Mouse (Mus musculus) adrenal gland, postnatal 4 days (tissue): ENCODE data around the gene 1700013F07Rik. TPM values are rescaled to one million over a fixed set of nuclear protein-coding genes. Genes with fewer than 3 reads are reported as not detected.
A peak's percentile ranks its signal among the peaks of the same experiment; 100 is the strongest.
"Not testable (repeated sequence)": the region's sequence is repeated elsewhere in the genome, so short reads cannot be mapped to it uniquely, and the experiment has no call there.

Experiments
- DNase-seq, 2 experiments: peaks; one replicate each; pipeline ENCODE4 v3.0.0; 2021 to 2022; ENCODE audit warnings: low spot score in 2 of 2, mixed read lengths in 2 of 2
- long read RNA-seq, 2 experiments: library from polyadenylated mRNA; stranded (forward); transcript quantifications; one replicate each; pipeline ENCODE4 v2.0.0; 2021
- total RNA-seq, 2 experiments: library from RNA; stranded (reverse); gene quantifications; 2 replicates each; pipeline ENCODE4 v1.2.3; 2021

Gene 1700013F07Rik
- total RNA-seq, result not detected
- long read RNA-seq, experiment 1, partial matches to known transcripts, result 0 of 1 reads
- long read RNA-seq, experiment 1, other reads (novel, unspliced or antisense), result 1 of 1 reads
- long read RNA-seq, experiment 2, result 0 reads

DNA sequence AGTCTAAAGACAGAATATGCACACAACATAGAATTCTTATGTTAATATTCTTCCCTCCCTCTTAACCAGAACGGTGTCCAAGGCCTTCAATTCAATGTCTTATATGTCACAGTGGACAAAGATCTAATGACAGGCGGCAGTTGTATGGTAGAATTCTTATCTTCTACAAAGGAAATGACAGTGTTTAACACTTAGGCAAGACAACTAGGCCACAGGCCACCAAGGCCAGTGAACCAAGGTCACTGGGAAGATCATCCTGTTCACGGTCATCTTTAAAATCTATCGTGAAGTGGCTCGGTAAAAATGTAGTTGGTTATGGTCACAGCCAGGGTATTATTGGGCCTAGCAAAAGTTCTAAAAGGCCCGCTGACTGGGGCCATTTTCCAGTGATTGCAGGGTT is at the start of gene 1700013F07Rik:
1700013F07Rik (plus strand) TSS at position 200 of the 400 bp plus-strand sequence.
- no peak for DNase-seq

DNA sequence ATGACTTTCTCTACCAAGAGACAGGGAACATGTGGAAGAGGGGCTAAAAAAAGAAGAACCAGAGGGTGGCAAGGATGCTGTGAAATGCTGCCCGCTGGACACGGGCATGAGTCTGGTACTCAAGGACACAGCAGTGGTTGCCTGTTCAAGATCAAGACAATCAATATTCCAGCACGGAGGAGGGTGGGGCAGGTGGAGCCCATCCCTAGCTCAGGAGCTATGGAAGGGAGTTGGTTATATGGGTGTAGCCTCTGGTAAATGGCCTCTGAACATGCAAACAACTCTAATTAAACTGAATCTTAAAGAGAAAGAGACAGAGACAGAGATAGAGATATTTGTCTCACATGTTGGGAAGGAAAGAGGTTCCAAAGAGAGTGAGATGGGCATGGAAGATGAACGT is 49.2 kb upstream of the 1700013F07Rik start:
- no peak for DNase-seq

DNA sequence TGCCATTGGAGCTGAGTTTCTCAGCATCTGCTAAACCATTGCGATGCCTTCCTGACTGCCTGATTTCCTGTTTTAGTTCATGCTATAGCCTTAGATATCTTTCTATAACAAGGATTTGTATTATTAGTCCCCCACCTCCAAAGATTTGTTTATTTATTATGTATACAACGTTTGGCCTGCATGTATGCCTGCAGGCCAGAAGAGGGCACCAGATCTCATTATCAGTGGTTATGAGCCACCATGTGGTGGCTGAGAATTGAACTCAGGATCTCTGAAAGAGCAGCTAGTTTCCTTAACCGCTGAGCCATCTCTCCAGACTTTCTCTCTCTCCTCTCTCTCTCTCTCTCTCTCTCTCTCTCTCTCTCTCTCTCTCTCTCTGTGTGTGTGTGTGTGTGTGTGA is 44.0 kb upstream of the 1700013F07Rik start:
- DNase-seq, result no peak

DNA sequence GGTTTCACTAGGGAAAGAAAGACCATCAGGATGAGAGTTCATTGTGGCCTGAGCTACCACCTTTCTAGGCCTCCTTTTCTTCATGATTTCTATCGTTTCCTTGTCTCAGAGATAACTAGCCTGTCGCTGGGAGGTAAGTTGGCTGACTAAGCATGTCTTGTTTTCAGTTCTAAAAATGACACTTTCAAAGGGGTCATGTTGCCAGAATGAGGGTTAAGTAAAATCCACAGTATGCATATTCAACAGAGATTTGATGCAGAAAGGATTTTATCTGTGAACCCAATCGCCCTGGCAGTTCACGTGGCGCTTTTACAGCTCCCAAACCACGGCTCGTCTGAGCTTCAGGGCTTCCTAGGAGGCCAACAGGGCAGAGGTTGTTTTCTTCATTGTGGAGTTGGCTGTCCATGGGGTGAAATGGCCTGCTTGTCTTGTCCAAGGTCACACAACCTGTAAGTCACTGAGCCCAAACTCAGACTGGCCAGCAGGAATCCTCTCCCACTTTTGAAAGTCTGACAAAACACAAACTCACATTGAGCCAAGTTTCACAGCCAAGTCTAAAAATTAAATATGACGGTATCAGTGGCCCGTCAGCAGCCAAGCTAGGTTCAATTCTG is 39.0 kb upstream of the 1700013F07Rik start:
- no peak for DNase-seq

DNA sequence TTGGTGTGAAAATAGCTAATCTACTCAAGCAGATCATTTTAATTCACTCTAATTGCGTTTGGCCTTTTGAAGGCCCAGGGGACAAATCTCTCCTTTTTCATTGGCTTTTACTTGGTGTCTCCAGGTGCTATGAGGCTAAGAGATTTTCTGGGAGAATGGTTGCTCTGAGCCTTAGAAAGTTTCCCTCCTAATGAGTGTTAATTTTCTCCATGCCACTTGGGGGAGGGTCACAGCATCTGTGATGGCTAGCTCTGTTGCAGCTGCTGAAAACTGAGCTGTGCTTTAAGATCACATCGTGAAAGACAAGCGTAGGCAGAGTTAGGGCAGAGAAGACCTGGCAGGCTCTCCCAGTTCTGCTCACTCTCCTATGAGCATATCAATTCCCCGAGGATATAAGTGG is 38.5 kb upstream of the 1700013F07Rik start:
- DNase-seq, result no peak

DNA sequence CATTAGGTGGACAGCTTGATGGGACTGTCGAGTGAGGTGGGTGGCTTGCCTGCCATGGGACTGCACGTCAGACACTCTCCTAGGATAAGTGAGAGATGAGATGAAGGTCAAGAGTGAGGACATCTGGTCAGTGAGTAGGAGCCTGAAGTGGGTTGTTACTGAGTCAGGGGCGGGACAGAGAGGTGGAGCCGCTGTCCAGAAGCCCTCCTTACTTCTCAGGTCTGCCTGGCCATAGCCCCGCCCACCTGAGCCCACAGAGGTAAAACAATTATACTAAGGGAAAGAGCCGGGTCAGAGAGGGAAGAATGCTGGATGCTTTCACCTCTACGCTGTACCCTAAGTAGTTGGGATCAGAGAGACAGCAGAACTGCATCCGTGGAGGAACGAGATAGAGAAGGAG is 36.3 kb upstream of the 1700013F07Rik start:
- DNase-seq, result no peak

DNA sequence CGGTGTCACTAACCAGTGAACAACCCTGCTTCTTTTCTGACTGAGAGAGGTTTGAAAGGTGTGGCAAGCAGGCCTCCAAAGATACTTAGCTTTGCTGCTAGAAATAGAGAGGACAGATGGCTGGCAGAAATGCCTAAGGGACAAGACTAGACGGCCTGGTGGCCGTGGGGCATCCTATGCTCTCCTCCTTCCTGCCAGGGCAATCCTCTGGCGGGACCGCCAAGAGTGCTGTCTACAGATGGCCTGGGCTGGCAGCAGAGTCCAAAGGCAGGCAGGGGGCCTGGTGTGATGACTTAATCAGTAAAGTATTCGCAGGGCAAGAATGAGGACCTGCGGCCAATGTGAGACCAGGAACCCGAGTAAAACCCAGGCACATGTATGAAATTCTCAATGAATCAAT is 34.1 kb upstream of the 1700013F07Rik start:
- no peak for DNase-seq

DNA sequence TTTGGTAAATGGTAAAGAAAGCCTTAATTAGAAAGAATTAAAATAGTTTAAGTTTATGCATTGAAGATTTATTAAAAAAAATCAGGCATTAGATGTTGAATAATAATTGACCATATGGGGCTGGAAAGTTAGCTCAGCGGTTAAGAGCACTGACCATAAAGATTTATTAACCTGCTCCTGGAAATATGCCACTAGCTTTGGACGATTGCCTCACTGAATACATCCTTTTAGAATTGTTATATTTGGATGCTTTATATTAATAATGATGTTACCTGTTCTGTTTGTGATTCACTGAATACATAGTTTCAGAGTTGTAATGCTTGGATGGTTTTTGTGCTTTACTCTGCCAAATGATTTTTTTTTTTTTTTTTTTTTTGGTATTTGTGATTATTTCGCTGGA is 32.5 kb upstream of the 1700013F07Rik start:
- DNase-seq, result not testable (repeated sequence)

DNA sequence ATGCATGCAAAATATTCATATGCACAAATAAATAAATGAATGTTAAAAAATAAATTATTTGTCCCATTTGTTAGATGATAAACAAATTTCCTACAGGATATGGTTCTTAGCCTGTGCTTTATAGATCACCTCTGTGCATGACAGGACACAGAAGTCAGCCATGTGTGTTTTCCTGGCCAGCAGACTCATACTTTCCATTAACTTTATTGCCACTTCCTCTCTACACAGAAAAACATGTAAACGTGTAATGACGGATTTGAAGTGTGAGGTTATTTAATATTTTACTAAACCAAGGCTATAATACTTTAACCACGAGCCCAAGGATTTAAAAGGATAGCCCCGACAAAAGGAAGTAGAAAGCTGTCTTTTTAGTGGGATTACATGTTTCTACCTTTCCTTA is 30.0 kb upstream of the 1700013F07Rik start:
- DNase-seq, result no peak

DNA sequence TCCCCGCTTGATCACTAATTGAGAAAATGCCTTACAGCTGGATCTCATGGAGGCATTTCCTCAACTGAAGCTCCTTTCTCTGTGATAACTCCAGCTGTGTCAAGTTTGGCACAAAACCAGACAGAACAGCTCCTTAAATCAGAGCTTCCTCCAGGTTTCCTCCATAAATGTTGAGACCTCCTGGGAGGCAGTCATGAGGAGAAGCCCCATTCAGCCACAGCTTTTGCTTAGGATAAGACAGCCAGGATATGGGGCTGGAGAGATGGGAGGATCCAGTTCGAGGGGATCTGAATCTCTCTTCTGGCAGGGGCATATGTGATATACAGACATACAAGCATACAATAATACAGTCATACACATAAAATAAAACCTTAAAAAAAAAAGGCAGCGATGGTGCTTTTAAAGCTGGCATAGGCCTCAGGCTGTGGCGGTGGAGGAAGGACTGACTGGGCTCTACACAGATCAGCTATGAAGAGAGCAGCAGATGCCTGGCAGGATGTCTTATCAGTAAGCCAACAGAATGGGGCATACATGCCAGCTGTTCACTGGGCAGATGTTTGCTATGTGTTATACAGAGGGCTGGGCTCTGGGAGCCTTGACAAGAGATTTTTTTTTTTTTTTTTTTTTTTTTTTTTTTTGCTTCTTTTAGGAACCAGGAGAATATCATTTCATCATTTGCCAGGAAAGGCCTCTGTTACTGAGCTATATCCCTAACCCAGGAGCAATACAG is 25.0 kb upstream of the 1700013F07Rik start:
- DNase-seq, result no peak

DNA sequence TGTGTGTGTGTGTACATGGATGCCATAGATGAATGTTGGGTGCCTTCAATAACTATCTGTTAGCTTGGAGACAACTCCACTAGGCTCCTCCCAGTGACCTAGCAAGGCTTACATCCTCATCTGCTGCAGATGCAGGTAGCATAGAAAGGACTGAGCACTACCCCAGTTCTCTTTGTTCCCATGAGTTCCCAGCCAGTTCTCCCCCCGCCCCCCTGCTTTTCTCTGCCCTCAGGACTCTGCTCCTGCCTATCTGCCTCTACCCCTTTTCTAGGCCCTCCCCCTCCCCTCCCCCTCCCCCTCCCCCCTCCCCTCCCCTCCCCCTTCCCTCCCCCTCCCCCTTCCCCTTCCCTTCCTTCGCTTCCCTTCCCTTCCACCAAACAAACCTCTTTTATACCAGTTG is 23.8 kb upstream of the 1700013F07Rik start:
- DNase-seq, result no peak

DNA sequence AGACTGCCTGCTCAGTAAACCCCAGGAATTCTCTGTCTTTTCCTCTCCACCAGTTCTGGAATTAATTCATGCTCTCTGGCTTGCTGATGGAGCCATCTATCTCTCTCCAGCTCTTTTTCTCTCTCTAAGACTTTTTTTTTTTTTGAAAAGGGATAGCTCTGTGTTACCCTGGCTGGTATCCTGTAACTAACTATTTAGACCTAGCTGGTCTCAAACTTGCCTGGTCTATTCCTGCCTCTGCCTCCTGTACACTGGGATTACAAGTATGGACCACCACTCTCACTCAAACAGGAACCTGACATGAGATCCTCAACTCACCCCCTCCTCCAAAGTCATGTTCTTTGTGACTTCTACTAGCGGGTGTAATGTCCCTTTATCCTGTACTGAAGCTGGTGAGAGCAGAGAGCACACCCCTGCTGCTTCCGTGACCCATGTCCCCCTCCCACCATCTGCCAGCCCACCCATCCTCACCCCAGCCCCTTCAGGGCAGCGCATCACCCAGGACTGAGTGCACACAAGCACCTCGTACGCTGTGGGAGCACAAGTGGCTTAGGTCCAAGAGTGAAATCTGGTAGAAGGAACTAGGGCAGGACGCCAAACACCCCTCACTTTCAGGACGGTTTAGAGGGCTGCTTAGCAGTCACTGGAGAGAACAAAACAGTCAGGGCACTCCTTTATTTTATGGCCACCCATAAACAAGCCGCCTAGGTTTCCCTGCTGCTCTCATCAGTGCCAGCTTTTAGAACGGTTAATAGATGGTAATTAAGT is 23.1 kb upstream of the 1700013F07Rik start:
- no peak for DNase-seq

DNA sequence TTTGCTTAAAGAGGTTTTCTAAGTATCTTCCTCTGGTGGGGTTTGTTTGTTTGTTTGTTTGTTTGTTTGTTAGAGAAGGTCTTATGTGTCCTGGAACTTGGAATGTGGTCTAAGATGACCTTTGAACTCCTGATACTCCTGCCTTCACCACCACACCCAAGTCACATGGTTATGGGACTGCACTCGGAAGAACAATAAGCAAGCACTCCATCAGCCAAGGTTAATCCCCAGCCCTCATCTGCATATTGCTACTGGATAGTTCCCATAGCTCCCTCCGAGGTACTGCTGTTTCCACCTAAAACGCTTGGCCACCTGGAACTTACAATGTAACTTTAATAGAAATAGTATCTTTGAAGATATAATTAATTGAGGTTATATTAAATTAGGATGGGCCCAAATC is 20.5 kb upstream of the 1700013F07Rik start:
- no peak for DNase-seq

DNA sequence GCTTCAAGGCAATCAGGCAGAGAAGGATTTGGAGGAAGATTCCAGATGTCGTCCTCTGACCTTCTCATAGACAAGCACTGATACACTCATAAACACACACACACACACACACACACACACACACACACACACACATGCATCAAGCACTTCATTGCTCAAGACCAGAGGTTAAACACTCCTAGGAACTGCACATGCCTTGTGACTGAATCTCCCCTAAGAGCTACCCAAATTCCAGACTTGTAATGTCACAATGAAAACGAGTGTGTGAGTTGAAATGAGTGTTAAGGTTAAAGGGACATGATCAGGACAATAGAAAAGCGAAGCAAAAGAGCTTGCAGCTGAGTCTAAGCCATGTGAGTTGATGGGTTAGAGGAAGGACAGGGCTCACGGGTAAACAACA is 15.7 kb upstream of the 1700013F07Rik start:
- no peak for DNase-seq

DNA sequence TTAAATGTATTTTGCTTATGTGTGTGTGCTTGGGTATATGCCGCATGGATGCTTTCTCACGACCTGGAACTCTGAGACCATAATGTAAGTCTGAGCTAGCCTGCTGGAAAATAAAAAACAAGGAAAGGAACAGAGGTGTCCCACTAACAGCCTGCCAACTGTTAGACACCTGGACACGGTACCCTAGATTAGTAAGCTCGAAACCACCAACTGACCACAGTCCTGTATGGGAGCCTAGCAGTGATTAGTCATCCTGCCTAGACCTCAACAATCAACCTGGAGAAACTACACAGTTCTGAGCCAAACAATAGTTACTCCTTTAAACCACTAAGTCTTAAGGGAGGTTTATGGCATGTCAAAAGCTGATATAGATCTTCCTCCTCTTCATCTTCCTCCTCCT is 10.5 kb upstream of the 1700013F07Rik start:
- DNase-seq, result no peak

DNA sequence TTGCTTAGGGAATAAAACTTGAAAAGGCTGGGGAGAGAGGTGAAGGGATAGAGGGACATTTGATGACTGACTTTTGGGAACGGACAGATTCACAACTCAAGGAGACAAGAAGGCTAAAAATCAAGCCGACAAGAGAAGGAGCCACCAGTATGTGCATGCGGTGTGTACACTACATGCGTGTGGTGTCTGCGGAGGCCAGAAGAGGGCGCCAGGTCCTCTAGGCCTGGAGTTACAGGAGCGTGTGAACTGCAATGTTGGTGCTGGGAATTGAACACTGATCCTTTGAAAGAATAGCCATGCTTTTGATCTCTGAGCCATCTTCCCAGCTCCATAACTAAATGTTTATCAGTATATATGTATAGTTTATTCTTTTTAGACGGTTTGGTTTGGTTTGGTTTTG is 5.5 kb upstream of the 1700013F07Rik start:
- no peak for DNase-seq

DNA sequence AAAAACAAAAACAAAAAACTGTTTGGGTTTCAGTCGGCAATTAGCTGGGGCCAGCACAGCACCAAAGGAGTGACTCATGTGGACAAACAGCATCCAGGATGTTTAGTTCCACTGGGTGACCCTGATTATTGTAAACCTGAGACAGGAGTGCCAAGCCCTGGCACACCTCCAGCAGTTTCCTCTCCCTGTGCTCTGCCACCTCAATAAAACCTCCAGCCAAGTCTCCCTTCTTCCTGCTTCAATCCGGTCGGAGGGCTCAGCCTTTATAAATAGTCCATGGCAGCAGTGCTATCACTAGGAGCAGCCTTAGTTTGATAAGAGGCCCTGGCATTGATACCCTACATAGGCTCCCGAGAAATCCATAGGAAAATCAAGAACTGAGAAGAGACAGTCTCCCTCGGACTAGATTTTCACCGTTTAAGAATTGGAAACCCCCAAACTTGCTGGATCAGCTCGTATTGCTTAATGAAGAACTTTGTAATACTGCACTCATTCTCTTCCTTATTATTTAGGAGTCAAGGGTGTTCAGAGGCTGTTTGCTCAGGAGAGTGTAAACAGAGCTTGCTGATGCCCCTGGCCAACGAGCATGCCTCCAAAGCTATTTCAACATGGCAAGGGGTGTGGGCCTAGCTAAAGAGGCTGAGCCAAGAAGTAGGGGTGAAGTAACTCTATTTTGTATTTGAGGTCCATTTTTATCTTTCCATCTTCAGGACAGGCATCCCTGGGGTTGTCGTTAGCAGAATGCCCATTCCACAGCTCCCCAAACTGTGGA is 650 bp upstream of the 1700013F07Rik start:
- DNase-seq, result no peak

DNA sequence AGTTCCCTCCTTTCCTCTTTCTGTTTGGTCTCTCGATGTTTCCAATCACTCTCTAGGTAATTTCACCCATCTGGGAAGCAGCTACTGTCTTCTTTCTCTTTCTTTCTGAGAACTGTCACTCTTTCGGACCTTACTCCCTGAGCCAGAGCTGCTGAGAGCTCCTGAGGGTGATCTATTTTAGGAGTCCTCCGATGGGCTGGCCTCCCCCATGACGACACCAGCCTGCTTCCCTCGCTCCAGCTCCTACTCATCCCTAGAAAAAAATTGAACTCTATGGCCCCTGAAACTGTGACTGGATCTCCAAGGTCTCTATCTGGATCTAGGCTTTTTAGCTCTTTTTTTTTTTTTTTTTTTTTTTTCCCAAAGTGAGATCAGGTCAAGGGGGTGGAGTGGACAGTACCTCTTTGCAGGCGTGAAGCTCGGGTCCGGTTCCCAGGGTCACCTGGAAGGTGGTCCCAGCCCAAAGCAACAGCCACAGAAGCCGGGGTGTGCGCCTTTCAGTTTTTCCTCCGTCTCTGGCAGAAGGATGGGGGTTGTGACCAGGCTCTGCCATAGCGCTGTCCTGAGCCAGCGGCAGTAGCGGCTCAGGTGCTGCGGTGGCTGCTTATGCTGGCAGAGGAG is 2.1 kb downstream of the 1700013F07Rik start:
- no peak for DNase-seq

DNA sequence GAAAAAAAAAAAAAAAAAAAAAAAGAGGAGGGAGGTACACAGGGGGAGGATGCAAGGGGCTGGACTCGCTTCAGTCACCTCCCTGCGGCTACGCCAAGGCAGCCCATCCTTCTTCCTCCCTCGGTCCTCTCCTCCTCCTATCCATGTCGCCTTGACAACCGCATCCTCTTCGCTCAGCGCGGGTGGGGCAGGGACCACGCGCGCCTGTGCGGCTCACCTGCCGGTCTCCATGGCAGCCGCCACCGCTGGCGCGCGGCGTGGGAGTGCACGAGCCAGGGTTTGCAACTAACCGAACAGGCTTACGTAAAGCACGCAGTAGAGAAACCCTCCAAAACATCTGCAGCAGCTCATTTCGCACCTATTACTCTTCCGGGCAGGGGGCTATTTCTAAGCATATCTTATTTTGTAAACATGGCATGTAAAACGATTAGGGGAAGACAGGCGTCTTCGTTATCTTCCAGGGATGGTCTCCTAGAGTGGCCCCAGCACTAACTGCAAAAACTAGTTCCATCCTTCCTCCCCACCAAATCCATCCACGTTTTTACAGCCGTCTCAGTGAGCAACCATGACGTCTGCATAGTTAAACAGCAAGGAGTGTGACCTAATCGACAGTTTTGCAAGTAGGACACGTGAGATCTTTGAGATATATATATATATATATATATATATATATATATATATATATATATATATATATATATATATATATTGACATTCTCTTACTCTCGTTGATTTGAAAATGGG is 2.7 kb downstream of the 1700013F07Rik start, which contains the start of gene 5330417C22Rik:
5330417C22Rik (minus strand) TSS at position 20 of the 744 bp plus-strand sequence.
- DNase-seq, result no peak

DNA sequence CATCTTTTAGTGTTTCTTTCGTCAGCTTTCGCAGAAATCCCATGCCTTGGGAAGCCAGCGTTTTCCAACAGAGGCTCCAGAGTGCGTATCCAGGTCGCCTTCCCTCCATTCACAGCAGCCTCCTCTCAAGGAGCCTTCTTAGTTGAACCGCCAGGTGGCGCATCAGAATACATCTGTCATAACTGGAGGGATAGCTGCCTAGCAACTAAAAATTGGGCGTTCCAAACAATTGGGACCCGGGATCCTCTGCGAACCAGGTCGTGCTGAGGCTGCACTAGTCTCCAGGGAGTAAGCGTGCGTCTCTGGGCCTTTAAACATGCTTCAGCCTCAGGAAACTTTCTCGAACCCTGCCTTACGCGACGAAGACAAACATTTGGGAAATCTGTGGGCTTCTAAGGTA is 3.4 kb downstream of the 1700013F07Rik start:
- peak; percentile 45 to 75 for DNase-seq
